Mouse (Mus musculus) brain, embryonic 14.5 days (tissue): ENCODE data around the gene Ppp2r2c.

Experiments
- CTCF ChIP-seq: fragments of 200-500 bp; IDR thresholded peaks from 2 replicates; pipeline ENCODE4 v1.5.1; 2012; ENCODE audit warnings: inconsistent platforms, mild to moderate bottlenecking, moderate library complexity, borderline replicate concordance; ENCODE audit not compliant: insufficient read depth, insufficient read length; ENCODE audit errors: extremely low read depth
- POLR2A ChIP-seq: fragments of 200-500 bp; IDR thresholded peaks from 2 replicates; pipeline ENCODE4 v1.6.1; 2012; ENCODE audit warnings: mild to moderate bottlenecking, inconsistent platforms, borderline replicate concordance; ENCODE audit not compliant: poor library complexity, insufficient read depth, insufficient read length, severe bottlenecking; ENCODE audit errors: extremely low read depth

GRCm38 (mm10) chr5:36893263-36893662 is 24.9 kb downstream of the Ppp2r2c start:
- TF ChIP-seq POLR2A (no peak), CTCF (no peak)
